Mouse (Mus musculus) heart, embryonic 14.5 days (tissue): Measurements from ENCODE around the gene Nprl3. TPM values are rescaled to one million over a fixed set of nuclear protein-coding genes. Genes with fewer than 3 reads are reported as not detected.
"Not testable (repeated sequence)": the region's sequence is repeated elsewhere in the genome, so short reads cannot be mapped to it uniquely, and the experiment has no call there.

Experiments
- ATAC-seq: fragments of 200-750 bp; cut with Nextera tagmentation; 2 replicates; pipeline ENCODE4 v1.8.0; 2017; ENCODE audit warnings: low read depth, moderate TSS enrichment; ENCODE audit not compliant: insufficient number of reproducible peaks, insufficient read depth, low FRiP score
- H3K27ac ChIP-seq, 2 experiments: fragments of 200-500 bp in 1 of 2; fragments of 300-500 bp in 1 of 2; sonication (generic) in 1 of 2; replicated peaks in 1 of 2; 2 replicates each; pipeline ENCODE4 v1.5.1; 2012 to 2014; ENCODE audit warnings: low read depth in 2 of 2, low read length in 2 of 2, control low read depth in 1 of 2, mild to moderate bottlenecking in 1 of 2, mixed read lengths in 1 of 2; ENCODE audit not compliant: control insufficient read depth in 1 of 2, insufficient read depth in 1 of 2
- H3K27me3 ChIP-seq: fragments of 300-500 bp; sonication (generic); 2 replicates; pipeline ENCODE4 v1.6.1; 2014; ENCODE audit warnings: mild to moderate bottlenecking, low read length, control low read depth; ENCODE audit not compliant: control insufficient read depth, insufficient read depth
- H3K36me3 ChIP-seq: fragments of 300-500 bp; sonication (generic); 2 replicates; pipeline ENCODE4 v1.6.1; 2014; ENCODE audit warnings: mild to moderate bottlenecking, control low read depth, low read length, mixed read lengths; ENCODE audit not compliant: control insufficient read depth, insufficient read depth
- H3K4me1 ChIP-seq, 2 experiments: fragments of 200-500 bp in 1 of 2; fragments of 300-500 bp in 1 of 2; sonication (generic) in 1 of 2; 2 replicates each; pipeline ENCODE4 v1.6.1; 2012 to 2014; ENCODE audit warnings: low read length in 2 of 2, control low read depth in 1 of 2, mixed read lengths in 1 of 2; ENCODE audit not compliant: control insufficient read depth in 2 of 2, insufficient read depth in 2 of 2
- H3K4me2 ChIP-seq: fragments of 300-500 bp; sonication (generic); 2 replicates; pipeline ENCODE4 v1.6.1; 2014; ENCODE audit warnings: mild to moderate bottlenecking, low read length
- H3K4me3 ChIP-seq, 2 experiments: fragments of 200-500 bp in 1 of 2; fragments of 300-500 bp in 1 of 2; sonication (generic) in 1 of 2; 2 replicates each; pipeline ENCODE4 v1.5.1; 2012 to 2014; ENCODE audit warnings: low read length in 2 of 2, mild to moderate bottlenecking in 2 of 2, control low read depth in 1 of 2, low read depth in 1 of 2, moderate library complexity in 1 of 2; ENCODE audit not compliant: control insufficient read depth in 1 of 2, insufficient read depth in 1 of 2
- H3K9ac ChIP-seq: fragments of 300-500 bp; sonication (generic); 2 replicates; pipeline ENCODE4 v1.6.1; 2014; ENCODE audit warnings: mild to moderate bottlenecking, low read length
- H3K9me3 ChIP-seq: fragments of 300-500 bp; sonication (generic); 2 replicates; pipeline ENCODE4 v1.6.1; 2016; ENCODE audit warnings: low read length, control low read depth; ENCODE audit not compliant: control insufficient read depth
- WGBS: fragments of 180-500 bp; shearing (Covaris S2); extraction: QIAGEN DNeasy Blood & Tissue Kit; methylation state at CpG from one replicate; pipeline ENCODE4 v1.1.7; 2014; 5-methylcytosine and 5-hydroxymethylcytosine counted together
- polyA plus RNA-seq: library from polyadenylated mRNA; unstranded; fragments of >200 nt; fragmentation: Nextera tagmentation; extraction: Ambion mirVana; gene quantifications from 2 replicates; pipeline ENCODE4 v1.2.1, GENCODE M21; 2014

Gene Nprl3
- polyA plus RNA-seq, 1 experiment from 2014 or later: 33.2 TPM

DNA sequence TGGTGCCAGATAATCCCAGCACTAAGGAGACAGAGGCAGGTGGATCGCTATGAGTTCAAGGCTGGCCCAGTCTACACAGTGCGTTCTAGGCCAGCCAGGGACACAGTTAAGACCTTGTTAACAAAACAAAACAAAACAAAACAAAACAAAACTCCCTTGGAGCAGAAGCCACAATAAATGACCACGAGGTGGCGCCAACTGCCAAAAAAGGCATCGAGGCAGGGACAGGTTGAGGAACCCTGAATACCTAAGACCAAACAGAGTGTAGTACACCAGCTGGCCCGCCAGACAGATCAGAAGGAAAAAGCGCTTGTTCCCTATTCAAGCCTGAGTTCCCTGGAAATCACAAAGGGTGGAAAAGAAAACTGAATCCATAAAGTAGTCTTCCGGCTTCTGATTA is 50.7 kb downstream of the Nprl3 start:
- H3K4me1 ChIP-seq: peaks cover 11 to 24% of the 10 kb centered on the region in 2 experiments; a peak in 3 of 4 replicates
- no peaks in the 10 kb centered on the region for H3K27me3 ChIP-seq
- peaks cover 53% of the 10 kb centered on the region for H3K36me3 ChIP-seq
- H3K4me2 ChIP-seq: no peak overlapping the region
- ATAC-seq: no peak
- WGBS: 25% methylated on average over 8 of the region's 8 CpGs
- H3K9me3 ChIP-seq: no peaks in the 10 kb centered on the region
- H3K9ac ChIP-seq: no peak overlapping the region
- no peak overlapping the region for H3K27ac ChIP-seq
- no peak overlapping the region for H3K4me3 ChIP-seq

DNA sequence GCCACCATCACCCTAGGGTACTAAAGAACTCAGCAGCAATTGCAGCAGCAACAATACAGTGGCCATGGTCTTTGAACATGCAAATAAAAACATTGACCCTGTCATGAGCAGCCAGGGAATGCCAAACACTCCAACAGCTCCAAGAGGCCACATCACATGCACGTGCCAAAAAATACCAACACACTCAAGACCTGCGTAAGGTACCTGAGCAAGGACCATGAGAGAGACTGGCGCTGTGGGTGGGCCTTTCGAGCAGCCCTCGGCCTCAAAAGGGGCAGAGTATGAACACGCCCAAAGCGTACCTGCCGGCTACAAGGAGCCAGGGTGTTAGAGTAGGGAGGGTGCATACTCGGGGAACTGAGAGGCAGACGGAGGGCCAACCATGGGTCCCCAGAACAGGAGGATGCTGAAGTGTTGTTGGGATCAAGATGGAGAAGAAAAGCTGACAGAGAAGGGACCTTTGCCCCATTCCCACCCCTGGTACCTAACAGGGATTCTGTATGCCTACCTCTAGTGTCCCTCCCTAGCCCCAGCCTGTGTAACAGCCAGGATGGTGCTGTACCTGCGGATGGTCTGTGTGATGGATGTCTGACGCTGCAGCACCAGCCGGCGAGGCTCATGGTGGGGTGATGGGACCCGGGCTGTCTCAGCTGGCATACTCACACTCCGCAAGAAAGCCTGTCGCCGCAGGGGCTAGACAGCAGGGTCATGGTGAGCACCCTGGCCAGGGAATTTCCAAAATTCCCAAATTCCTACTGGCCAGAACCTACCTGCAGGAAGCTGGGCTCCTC is 51.9 kb downstream of the Nprl3 start:
- peaks cover 66% of the 10 kb centered on the region for H3K36me3 ChIP-seq
- no peaks in the 10 kb centered on the region for H3K9me3 ChIP-seq
- no peak overlapping the region for H3K9ac ChIP-seq
- no peaks in the 10 kb centered on the region for H3K27me3 ChIP-seq
- 92% methylated on average over 18 of the region's 18 CpGs for WGBS
- H3K4me1 ChIP-seq: peaks cover 7 to 17% of the 10 kb centered on the region in 2 experiments; a peak in 3 of 4 replicates
- H3K4me2 ChIP-seq: no peak overlapping the region
- H3K4me3 ChIP-seq: no peak overlapping the region
- no peak overlapping the region for H3K27ac ChIP-seq
- ATAC-seq: no peak

DNA sequence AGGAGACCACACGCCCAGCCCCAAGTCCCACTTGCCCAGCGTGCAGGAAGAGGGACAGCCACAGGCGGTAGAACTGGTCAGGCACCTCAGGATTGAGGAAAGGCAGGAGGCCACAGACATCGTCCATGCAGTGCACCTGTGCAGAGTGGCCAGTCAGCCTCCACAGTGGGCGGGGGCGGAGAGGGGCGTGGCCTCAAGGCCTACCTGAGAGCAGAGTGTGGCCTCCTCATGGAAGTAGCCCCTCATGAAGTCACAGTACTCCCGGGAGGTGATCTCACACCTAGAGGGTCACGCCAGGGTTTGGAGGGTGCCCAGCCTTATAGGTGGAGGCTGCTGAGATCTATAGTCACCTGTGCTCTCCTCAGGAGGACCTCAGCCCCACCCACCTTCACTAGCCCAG is 56.9 kb downstream of the Nprl3 start:
- Histone ChIP-seq H3K27ac (no peak overlapping the region), H3K9ac (no peak overlapping the region), H3K4me2 (no peak overlapping the region), H3K36me3 (peaks cover 85% of the 10 kb centered on the region), H3K9me3 (no peaks in the 10 kb centered on the region), H3K4me3 (no peak overlapping the region), H3K27me3 (no peaks in the 10 kb centered on the region), H3K4me1 (peaks cover 2 to 5% of the 10 kb centered on the region in 2 experiments; a peak in 1 of 4 replicates)
- no peak for ATAC-seq
- 84% methylated on average over 9 of the region's 9 CpGs for WGBS

GRCm38 (mm10) chr11:32205058-32205873 is 62.2 kb downstream of the Nprl3 start, which contains the start of gene Snrnp25:
Gene Snrnp25, plus strand, starts transcription at chr11:32205415.
- no peaks in the 10 kb centered on the region for H3K9me3 ChIP-seq
- peak within 1 kb of the TSS; percentile 62 to 65 for H3K4me3 ChIP-seq
- H3K4me1 ChIP-seq: peaks cover 2 to 6% of the 10 kb centered on the region in 2 experiments; a peak in 1 of 4 replicates
- peaks cover 31% of the 10 kb centered on the region for H3K36me3 ChIP-seq
- H3K27me3 ChIP-seq: no peaks in the 10 kb centered on the region
- peak within 1 kb of the TSS; percentile 79 for H3K4me2 ChIP-seq
- WGBS: under 1% methylated on average over 52 of the region's 52 CpGs
- H3K27ac ChIP-seq: no peak within 1 kb of the TSS; a peak in 1 of 4 replicates
- H3K9ac ChIP-seq: peak within 1 kb of the TSS; percentile 79
- ATAC-seq: peak; percentile 99

DNA sequence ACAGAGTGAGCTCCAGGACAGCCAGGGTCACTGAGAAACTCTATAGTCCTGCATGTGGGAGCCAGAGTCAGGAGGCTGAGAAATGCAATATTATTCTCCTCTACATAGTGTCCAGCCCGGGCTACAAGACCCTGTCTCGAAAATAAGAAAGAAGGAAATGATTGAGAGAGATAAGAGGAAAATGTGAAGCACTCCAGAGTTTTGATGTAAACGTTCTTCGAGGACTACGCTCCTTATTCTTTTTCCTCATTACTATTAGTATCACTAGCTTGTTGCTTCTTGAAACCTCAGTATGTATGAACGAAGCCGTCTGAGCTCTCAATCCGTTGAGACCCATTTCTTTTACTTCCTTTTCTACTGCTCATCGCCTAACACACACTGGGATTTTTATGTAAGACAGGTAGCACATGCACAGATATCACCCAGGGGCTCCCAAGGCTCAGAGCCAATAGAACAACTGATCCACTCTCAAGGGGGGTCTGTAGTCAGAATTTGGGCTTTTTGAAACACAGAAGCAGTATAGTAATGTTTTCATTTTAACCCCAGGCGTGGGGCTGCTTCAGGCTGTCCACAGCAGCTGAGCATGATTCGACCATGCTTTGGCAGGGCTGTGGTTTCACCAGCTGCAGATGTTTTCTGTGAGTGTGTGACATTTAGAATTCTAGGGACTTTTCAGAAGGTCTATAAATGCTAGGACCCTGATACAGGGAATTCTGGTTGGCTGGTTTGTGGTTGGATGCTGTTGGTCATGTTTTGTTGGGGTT is 65.4 kb downstream of the Nprl3 start:
- 66% methylated on average over 11 of the region's 11 CpGs for WGBS

DNA sequence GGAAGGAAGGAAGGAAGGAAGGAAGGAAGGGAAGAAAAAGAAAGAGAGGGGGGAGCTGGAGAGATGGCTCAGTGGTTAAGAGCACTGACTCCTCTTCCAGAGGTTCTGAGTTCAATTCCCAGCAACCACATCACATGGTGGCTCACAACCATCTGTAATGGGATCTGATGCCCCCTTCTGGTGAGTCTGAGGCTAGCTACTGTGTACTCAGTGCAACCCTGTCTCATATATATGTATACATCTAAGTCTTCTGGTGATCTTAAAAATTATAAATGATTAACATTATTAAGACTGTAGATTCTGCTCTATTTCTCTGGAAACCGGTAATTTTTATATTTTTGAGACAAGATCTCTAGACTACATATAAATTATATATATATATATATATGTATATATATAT is 66.5 kb downstream of the Nprl3 start:
- H3K4me3 ChIP-seq, H3K9me3 ChIP-seq, H3K4me2 ChIP-seq, H3K27me3 ChIP-seq, ATAC-seq, H3K27ac ChIP-seq, H3K9ac ChIP-seq, H3K36me3 ChIP-seq, H3K4me1 ChIP-seq: not testable (repeated sequence)
- WGBS: 66% methylated on average over 1 of the region's 1 CpGs

More for the DNA sequence above, 65.4 kb downstream of the Nprl3 start:
- no peak overlapping the region for H3K4me2 ChIP-seq
- H3K4me1 ChIP-seq: peaks cover 2 to 9% of the 10 kb centered on the region in 2 experiments; a peak in 2 of 4 replicates
- H3K9ac ChIP-seq: no peak overlapping the region
- no peak overlapping the region for H3K4me3 ChIP-seq
- H3K36me3 ChIP-seq: no peaks in the 10 kb centered on the region; the same call in 1 of the 2 replicates
- ATAC-seq: no peak
- no peak overlapping the region for H3K27ac ChIP-seq
- no peaks in the 10 kb centered on the region for H3K27me3 ChIP-seq
- H3K9me3 ChIP-seq: no peaks in the 10 kb centered on the region

- no peaks in the 10 kb centered on the region for H3K9me3 ChIP-seq
- H3K4me3 ChIP-seq: no peak within 1 kb of the TSS
- no peaks in the 10 kb centered on the region for H3K36me3 ChIP-seq
- no peaks in the 10 kb centered on the region for H3K27me3 ChIP-seq
- H3K4me2 ChIP-seq: no peak within 1 kb of the TSS
- ATAC-seq: no peak
- WGBS: 32% methylated on average over 10 of the region's 10 CpGs
- H3K9ac ChIP-seq: no peak within 1 kb of the TSS
- no peak within 1 kb of the TSS for H3K27ac ChIP-seq
- peaks cover 0 to 3% of the 10 kb centered on the region in 2 experiments; a peak in 1 of 4 replicates for H3K4me1 ChIP-seq
These were observed 67.4 kb downstream of the Nprl3 start, which contains the start of gene Il9r for GRCm38 (mm10) chr11:32200075-32200601. Gene Il9r, minus strand, starts transcription at chr11:32200279.
